ENCODE assay signal across 20 mouse cellular contexts in the genomic region with DNA sequence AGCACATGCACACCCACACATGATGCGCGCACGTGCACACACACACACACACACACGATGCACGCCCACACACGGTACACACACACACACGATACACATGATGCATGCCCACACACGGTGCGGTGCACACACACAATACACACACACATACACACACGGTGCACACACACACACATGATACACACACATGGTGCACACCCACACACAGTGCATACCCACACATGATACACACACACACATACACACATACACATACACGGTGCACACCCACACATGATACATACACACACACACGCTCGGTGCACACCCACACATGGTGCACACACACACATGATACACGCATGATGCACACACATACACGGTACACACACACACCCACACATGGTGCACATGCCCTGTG.
DNase-seq lines count a peak whose midpoint lies in the region; ATAC-seq and TF ChIP-seq lines count a peak whose summit lies in the region.
"Had no signal": no experiment of that assay in that cellular context is flagged by ENCODE, and none has a peak within 500 bp of the region (broad histone marks: within the 10 kb centered on the region; RNA-seq: fewer than 3 reads in every experiment).

No protein-coding gene starts in this region.

- H3K9me3 ChIP-seq in heart, embryonic 12.5 days (replicated peaks), result no peaks in the 10 kb centered on the region
- no peaks in the 10 kb centered on the region for H3K9me3 ChIP-seq in midbrain, embryonic 14.5 days (ENCODE audit: control insufficient read depth, low read length)
- no peaks in the 10 kb centered on the region for H3K9me3 ChIP-seq in midbrain, embryonic 11.5 days (ENCODE audit: control insufficient read depth, low read length)
- H3K9me3 ChIP-seq in midbrain, embryonic 16.5 days (replicated peaks; ENCODE audit: control insufficient read depth, low read length, poor library complexity, severe bottlenecking), result no peaks in the 10 kb centered on the region
- H3K9me3 ChIP-seq in stomach, postnatal 0 days (ENCODE audit: control insufficient read depth, low read length), result no peaks in the 10 kb centered on the region
- H3K9me3 ChIP-seq in kidney, embryonic 16.5 days (ENCODE audit: low read length), result no peaks in the 10 kb centered on the region
- H3K9me3 ChIP-seq: limb, embryonic 13.5 days; stomach, embryonic 15.5 days had no signal

- no peak overlapping the region for H3K27ac ChIP-seq in heart, embryonic 12.5 days (ENCODE audit: poor library complexity, severe bottlenecking)
- H3K27ac ChIP-seq in midbrain, embryonic 14.5 days (replicated peaks; ENCODE audit: low read depth, low read length), result peak overlapping the region; percentile 64
- H3K27ac ChIP-seq in midbrain, embryonic 11.5 days (ENCODE audit: low read depth, low read length), result no peak overlapping the region
- H3K27ac ChIP-seq in midbrain, embryonic 16.5 days (ENCODE audit: low read length), result peak overlapping the region; percentile 38; the same call in 1 of the 2 replicates
- H3K27ac ChIP-seq in stomach, postnatal 0 days (replicated peaks), result no peak overlapping the region
- H3K27ac ChIP-seq in kidney, embryonic 16.5 days (ENCODE audit: low read length), result no peak overlapping the region
- H3K27ac ChIP-seq: limb, embryonic 13.5 days; liver, embryonic 14.5 days; stomach, embryonic 15.5 days had no signal

- H3K36me3 ChIP-seq in heart, embryonic 12.5 days, result peaks cover 73% of the 10 kb centered on the region
- no peaks in the 10 kb centered on the region for H3K36me3 ChIP-seq in midbrain, embryonic 14.5 days (ENCODE audit: control insufficient read depth, insufficient read depth, low read length)
- H3K36me3 ChIP-seq in midbrain, embryonic 11.5 days (ENCODE audit: control insufficient read depth, insufficient read depth, low read length), result no peaks in the 10 kb centered on the region
- H3K36me3 ChIP-seq in midbrain, embryonic 16.5 days (ENCODE audit: control insufficient read depth, insufficient read depth, low read length), result no peaks in the 10 kb centered on the region
- H3K36me3 ChIP-seq in stomach, postnatal 0 days (ENCODE audit: control insufficient read depth, insufficient read depth, low read length), result peaks cover 11% of the 10 kb centered on the region; the same call in 1 of the 2 replicates
- H3K36me3 ChIP-seq in kidney, embryonic 16.5 days (ENCODE audit: insufficient read depth, low read length), result peaks cover 54% of the 10 kb centered on the region

- H3K27me3 ChIP-seq in heart, embryonic 12.5 days (replicated peaks), result no peaks in the 10 kb centered on the region
- no peaks in the 10 kb centered on the region for H3K27me3 ChIP-seq in midbrain, embryonic 14.5 days (ENCODE audit: control insufficient read depth, insufficient read depth, low read length)
- H3K27me3 ChIP-seq in midbrain, embryonic 11.5 days (ENCODE audit: control insufficient read depth, insufficient read depth, low read length), result no peaks in the 10 kb centered on the region
- no peaks in the 10 kb centered on the region for H3K27me3 ChIP-seq in midbrain, embryonic 16.5 days (ENCODE audit: control insufficient read depth, insufficient read depth, low read depth, low read length)
- H3K27me3 ChIP-seq in stomach, postnatal 0 days (ENCODE audit: control insufficient read depth, insufficient read depth, low read length), result no peaks in the 10 kb centered on the region
- H3K27me3 ChIP-seq in kidney, embryonic 16.5 days (ENCODE audit: insufficient read depth, low read length), result no peaks in the 10 kb centered on the region
- H3K27me3 ChIP-seq: limb, embryonic 13.5 days; stomach, embryonic 15.5 days had no signal

- H3K9ac ChIP-seq in heart, embryonic 12.5 days, result no peak overlapping the region
- H3K9ac ChIP-seq in midbrain, embryonic 14.5 days (replicated peaks; ENCODE audit: low read length), result no peak overlapping the region
- no peak overlapping the region for H3K9ac ChIP-seq in midbrain, embryonic 11.5 days (ENCODE audit: low read length)
- no peak overlapping the region for H3K9ac ChIP-seq in midbrain, embryonic 16.5 days (ENCODE audit: low read depth, low read length)
- H3K9ac ChIP-seq in stomach, postnatal 0 days (ENCODE audit: low read length), result no peak overlapping the region
- H3K9ac ChIP-seq in kidney, embryonic 16.5 days (replicated peaks; ENCODE audit: low read length), result no peak overlapping the region
- H3K9ac ChIP-seq: limb, embryonic 13.5 days; liver, embryonic 14.5 days; stomach, embryonic 15.5 days had no signal

- DNase-seq in heart, adult 9 months (ENCODE audit: low spot score in 2 of 2), result no peak
- no peak for DNase-seq in midbrain, embryonic 14.5 days
- no peak for DNase-seq in midbrain, embryonic 11.5 days (ENCODE audit: low spot score, missing footprints)
- no peak for DNase-seq in stomach, postnatal 0 days (ENCODE audit: low spot score)
- DNase-seq: adrenal gland, adult 2 months; cerebellum, adult 2 months; cerebellum, postnatal 36 days; gastrocnemius, postnatal 14 days; heart, adult 18-20 months; kidney, postnatal 10 days; layer of hippocampus, postnatal 36 days; retina, postnatal 1 day had no signal

- peaks cover 25% of the 10 kb centered on the region for H3K4me1 ChIP-seq in heart, embryonic 12.5 days (replicated peaks)
- no peaks in the 10 kb centered on the region for H3K4me1 ChIP-seq in midbrain, embryonic 14.5 days (ENCODE audit: control insufficient read depth, insufficient read depth, low read length)
- no peaks in the 10 kb centered on the region for H3K4me1 ChIP-seq in midbrain, embryonic 11.5 days (ENCODE audit: control insufficient read depth, insufficient read depth, low read length)
- H3K4me1 ChIP-seq in midbrain, embryonic 16.5 days (ENCODE audit: control insufficient read depth, insufficient read depth, low read length), result peaks cover 13% of the 10 kb centered on the region
- H3K4me1 ChIP-seq in stomach, postnatal 0 days (replicated peaks; ENCODE audit: control insufficient read depth, insufficient read depth), result no peaks in the 10 kb centered on the region
- no peaks in the 10 kb centered on the region for H3K4me1 ChIP-seq in kidney, embryonic 16.5 days (ENCODE audit: insufficient read depth, low read length)
- H3K4me1 ChIP-seq: limb, embryonic 13.5 days; stomach, embryonic 15.5 days had no signal

- 94% methylated on average over 15 of the region's 15 CpGs for WGBS in heart, embryonic 12.5 days
- WGBS in midbrain, embryonic 14.5 days, result 96% methylated on average over 15 of the region's 15 CpGs
- 94% methylated on average over 15 of the region's 15 CpGs for WGBS in midbrain, embryonic 11.5 days
- WGBS in midbrain, embryonic 16.5 days, result 96% methylated on average over 15 of the region's 15 CpGs
- WGBS in stomach, postnatal 0 days, result 94% methylated on average over 15 of the region's 15 CpGs
- WGBS in kidney, embryonic 16.5 days, result 96% methylated on average over 15 of the region's 15 CpGs

- ATAC-seq in heart, embryonic 12.5 days (ENCODE audit: insufficient number of reproducible peaks, low FRiP score), result 0 out of 2 replicates have a peak, but pooled peaks have one; percentile 22
- ATAC-seq in midbrain, embryonic 14.5 days (ENCODE audit: low FRiP score, low TSS enrichment), result peak; percentile 47; the same call in 1 of the 2 replicates
- no peak for ATAC-seq in midbrain, embryonic 11.5 days (ENCODE audit: low FRiP score)
- ATAC-seq in midbrain, embryonic 16.5 days, result peak; percentile 43; the same call in 1 of the 2 replicates
- ATAC-seq in stomach, postnatal 0 days (ENCODE audit: low FRiP score, low TSS enrichment), result 0 out of 2 replicates have a peak, but pooled peaks have one; percentile 56
- ATAC-seq in kidney, embryonic 16.5 days (ENCODE audit: low FRiP score, low TSS enrichment), result no peak; the same call in 1 of the 2 replicates
- ATAC-seq: intestine, embryonic 16.5 days had no signal

- TF ChIP-seq CTCF in stomach, postnatal 0 days (IDR thresholded peaks at IDR 0.05; ENCODE audit: low read depth), result no peak

- no peak overlapping the region for H3K4me3 ChIP-seq in heart, embryonic 12.5 days
- no peak overlapping the region for H3K4me3 ChIP-seq in midbrain, embryonic 14.5 days (replicated peaks; ENCODE audit: low read depth, low read length)
- H3K4me3 ChIP-seq in midbrain, embryonic 11.5 days (ENCODE audit: low read depth, low read length), result no peak overlapping the region
- no peak overlapping the region for H3K4me3 ChIP-seq in midbrain, embryonic 16.5 days (ENCODE audit: low read depth, low read length)
- H3K4me3 ChIP-seq in stomach, postnatal 0 days (ENCODE audit: low read depth, low read length), result no peak overlapping the region
- H3K4me3 ChIP-seq in kidney, embryonic 16.5 days (ENCODE audit: low read length), result no peak overlapping the region
- H3K4me3 ChIP-seq: erythroblast, embryonic 14.5 days; limb, embryonic 13.5 days; stomach, embryonic 15.5 days had no signal

- H3K4me2 ChIP-seq in heart, embryonic 12.5 days, result no peak overlapping the region
- no peak overlapping the region for H3K4me2 ChIP-seq in midbrain, embryonic 14.5 days (ENCODE audit: low read length)
- no peak overlapping the region for H3K4me2 ChIP-seq in midbrain, embryonic 11.5 days
- no peak overlapping the region for H3K4me2 ChIP-seq in midbrain, embryonic 16.5 days (ENCODE audit: low read length)
- no peak overlapping the region for H3K4me2 ChIP-seq in stomach, postnatal 0 days (replicated peaks; ENCODE audit: low read depth)
- no peak overlapping the region for H3K4me2 ChIP-seq in kidney, embryonic 16.5 days (replicated peaks; ENCODE audit: low read depth, low read length)
- H3K4me2 ChIP-seq: limb, embryonic 13.5 days; stomach, embryonic 15.5 days had no signal

- no peak for TF ChIP-seq EP300 in stomach, postnatal 0 days (optimal IDR thresholded peaks at IDR 0.05)

Comparison
In these comparisons a context has a peak if more than half of its experiments do, and no peak if none do; other contexts are left out.
1. ATAC-seq: peak in heart, embryonic 12.5 days (single experiment), midbrain, embryonic 14.5 days (single experiment), midbrain, embryonic 16.5 days (single experiment) and stomach, postnatal 0 days (single experiment); none in midbrain, embryonic 11.5 days (single experiment) and kidney, embryonic 16.5 days (single experiment).
2. H3K27ac ChIP-seq: peak in midbrain, embryonic 14.5 days (single experiment) and midbrain, embryonic 16.5 days (single experiment); none in heart, embryonic 12.5 days (single experiment), midbrain, embryonic 11.5 days (single experiment), stomach, postnatal 0 days (single experiment) and kidney, embryonic 16.5 days (single experiment).